Mouse (Mus musculus) heart, postnatal 36 days (tissue): Measurements from ENCODE around the gene Emp1. TPM values are rescaled to one million over a fixed set of nuclear protein-coding genes. Genes with fewer than 3 reads are reported as not detected.

Experiments
- DNase-seq, 2 experiments: peaks; one replicate each; pipeline ENCODE4 v3.0.0; 2021 to 2022
- intact Hi-C: fragments of 180-260 bp; cut with DNase I; formaldehyde crosslinking; loops from one replicate; pipeline ENCODE4 v1.15.1; 2025
- total RNA-seq, 2 experiments: library from RNA; stranded (reverse); gene quantifications; 2 replicates each; pipeline ENCODE4 v1.2.3; 2021

Gene Emp1
- 10 to 100 TPM; 46.9 to 53.3 TPM for total RNA-seq

DNA sequence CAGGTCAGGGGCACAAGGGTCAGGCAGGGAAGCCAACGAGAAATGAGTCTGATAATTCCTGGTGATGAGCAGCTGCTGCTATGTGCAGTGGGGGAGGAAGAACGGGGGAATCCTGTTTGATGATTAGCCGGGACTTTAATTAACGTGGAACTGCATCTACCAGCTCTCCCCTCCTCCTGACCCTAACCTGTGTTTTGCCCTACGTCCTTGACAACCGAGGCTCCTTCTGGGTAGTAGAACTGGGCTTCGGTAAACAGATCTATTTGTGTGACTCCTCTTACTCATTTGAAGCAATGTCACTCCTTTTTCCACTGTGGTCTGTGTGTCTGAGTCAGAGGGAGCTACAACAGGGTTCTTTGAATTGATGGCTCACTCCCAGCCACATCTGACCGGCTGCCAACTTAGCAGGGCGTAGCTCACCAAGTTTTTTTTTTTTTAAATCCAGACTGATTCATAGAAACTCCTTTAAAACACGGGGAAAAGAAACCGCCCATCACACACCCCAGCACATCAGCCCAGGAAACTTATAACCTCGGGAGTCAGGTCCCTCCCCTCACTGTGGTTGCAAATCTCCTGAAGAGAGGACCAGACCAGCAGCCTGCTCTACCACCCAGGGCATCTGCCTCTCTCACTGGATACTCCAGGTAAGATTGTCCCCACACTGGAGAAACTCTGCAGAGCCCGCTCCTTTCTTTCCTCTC is at the start of gene Emp1:
Gene Emp1 (plus strand): TSS at position 87 of the 701 bp plus-strand sequence.
- DNase-seq: peak; percentile 85 to 87
- intact Hi-C loops: loop anchor here (2.0 to 10.0 kb wide), 3 partner anchors 22 to 378 kb away; partner anchors contain the start of gene Apold1

GRCm38 (mm10) chr6:135313981-135314380 is 48.4 kb upstream of the Emp1 start:
- intact Hi-C loops: loop anchor here (5.0 kb wide), 1 partner anchor 53 kb away; no protein-coding TSS in a partner anchor
- DNase-seq: no peak

DNA sequence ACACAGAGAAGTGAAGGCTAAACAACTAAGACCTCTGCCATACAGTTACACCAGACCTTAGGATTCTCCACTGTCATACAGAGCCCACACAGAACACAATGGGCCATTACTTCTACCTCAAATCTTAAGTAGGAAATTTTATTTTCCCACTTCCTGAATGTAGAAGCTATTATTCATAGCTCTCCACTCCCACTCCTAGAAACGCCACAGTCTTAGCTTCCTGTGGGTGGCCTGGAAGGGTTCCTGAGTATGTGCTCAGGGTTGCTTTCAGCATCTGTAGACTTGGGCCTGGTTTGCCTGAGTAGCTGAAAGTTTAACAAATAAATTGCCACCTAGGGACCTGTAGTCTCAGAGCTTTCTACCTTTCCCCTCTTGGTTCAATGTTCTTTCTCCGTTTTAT is 46.2 kb upstream of the Emp1 start:
- no peak for DNase-seq
- intact Hi-C loops: no loop called here

DNA sequence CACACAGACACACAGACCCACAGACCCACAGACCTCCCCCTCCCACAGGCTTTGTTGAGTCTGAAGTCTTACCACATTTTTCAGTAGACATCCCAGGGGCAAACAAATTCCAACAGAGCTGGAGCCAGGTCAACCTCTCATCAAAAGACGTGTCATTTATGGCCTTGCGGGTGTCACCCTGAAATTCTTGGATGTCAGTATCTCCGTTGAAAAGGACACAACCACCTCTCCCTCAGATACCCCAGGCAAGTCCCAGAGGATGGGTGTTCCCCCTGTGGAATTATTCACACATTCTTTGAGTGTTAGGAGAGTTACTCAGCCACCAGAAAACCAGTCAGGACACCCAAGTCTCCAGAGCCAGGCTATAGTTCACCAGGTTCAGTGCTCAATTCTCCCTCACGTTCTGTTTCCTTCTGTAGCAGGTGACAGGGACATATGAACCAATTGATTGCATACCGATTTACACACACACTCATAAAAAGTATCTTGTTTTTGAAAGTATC is 42.9 kb upstream of the Emp1 start:
- intact Hi-C loops: no loop called here
- no peak for DNase-seq

DNA sequence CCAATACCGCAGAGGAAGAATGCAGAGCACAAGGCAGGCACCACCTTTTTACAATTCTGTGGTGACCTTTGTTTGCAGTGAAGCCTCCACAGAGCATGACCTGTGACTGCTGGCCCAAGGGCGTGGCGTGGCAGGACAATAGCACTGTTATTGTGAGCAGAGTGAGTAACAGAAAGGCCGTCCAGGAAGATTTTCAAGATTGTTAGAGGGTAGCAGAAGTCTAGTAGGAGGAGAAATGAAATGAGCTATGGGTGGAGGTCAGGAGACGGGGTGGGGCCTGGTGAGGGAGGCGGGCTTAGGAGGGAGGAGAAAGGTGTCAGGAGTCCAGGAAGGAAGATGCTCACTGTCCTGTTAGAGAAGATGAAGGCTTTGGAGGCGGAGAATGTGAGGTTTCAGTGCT is 39.6 kb upstream of the Emp1 start:
- DNase-seq: peak in 1 of 2 experiments; percentile 33
- intact Hi-C loops: loop anchor here (5.0 kb wide), 1 partner anchor 40 kb away; the partner anchor contains the start of gene Emp1

- peak; percentile 65 to 71 for DNase-seq
- intact Hi-C loops: loop anchor here (5.0 kb wide), 1 partner anchor 39 kb away; the partner anchor contains the start of gene Emp1
Observed at GRCm38 (mm10) chr6:135323311-135323982, 38.9 kb upstream of the Emp1 start.

GRCm38 (mm10) chr6:135324111-135324510 is 38.2 kb upstream of the Emp1 start:
- intact Hi-C loops: loop anchor here (5.0 kb wide), 1 partner anchor 38 kb away; the partner anchor contains the start of gene Emp1
- no peak for DNase-seq

DNA sequence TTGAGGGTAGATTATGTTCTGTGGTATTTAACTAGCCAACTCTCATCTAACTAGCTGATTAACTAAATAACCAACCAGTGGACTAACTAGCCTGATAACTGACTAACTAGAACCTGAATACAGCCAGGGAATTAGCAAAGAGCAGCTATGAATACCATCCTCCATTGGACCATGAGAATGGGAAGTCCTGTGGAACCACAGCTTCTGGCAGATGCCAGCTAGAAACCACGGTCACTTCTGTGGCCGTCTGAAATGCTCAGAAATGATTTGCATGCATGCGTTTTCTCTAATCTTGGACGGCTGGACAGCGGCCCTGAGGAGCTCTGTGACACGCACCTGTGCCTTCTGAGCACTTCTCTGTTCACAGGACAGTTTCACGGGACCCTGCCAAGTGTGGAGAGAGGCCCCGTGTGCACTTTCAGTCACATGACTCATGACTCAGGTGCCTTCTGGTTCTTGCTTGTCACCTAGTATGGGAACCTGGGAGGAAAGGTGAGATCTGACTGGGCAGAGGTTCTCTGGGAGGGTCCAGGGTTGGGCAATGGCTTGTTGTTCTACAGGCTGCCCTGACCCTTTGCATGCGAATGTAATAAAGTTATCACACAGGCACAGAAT is 37.6 kb upstream of the Emp1 start:
- intact Hi-C loops: loop anchor here (5.0 kb wide), 1 partner anchor 38 kb away; the partner anchor contains the start of gene Emp1
- no peak for DNase-seq

GRCm38 (mm10) chr6:135326847-135327246 is 35.5 kb upstream of the Emp1 start:
- intact Hi-C loops: no loop called here
- DNase-seq: no peak

GRCm38 (mm10) chr6:135331916-135332315 is 30.4 kb upstream of the Emp1 start:
- intact Hi-C loops: no loop called here
- DNase-seq: no peak

GRCm38 (mm10) chr6:135332737-135333281 is 29.5 kb upstream of the Emp1 start:
- DNase-seq: peak in 1 of 2 experiments; percentile 14
- intact Hi-C loops: no loop called here

GRCm38 (mm10) chr6:135333994-135334651 is 28.2 kb upstream of the Emp1 start:
- DNase-seq: peak in 1 of 2 experiments; percentile 35
- intact Hi-C loops: no loop called here

DNA sequence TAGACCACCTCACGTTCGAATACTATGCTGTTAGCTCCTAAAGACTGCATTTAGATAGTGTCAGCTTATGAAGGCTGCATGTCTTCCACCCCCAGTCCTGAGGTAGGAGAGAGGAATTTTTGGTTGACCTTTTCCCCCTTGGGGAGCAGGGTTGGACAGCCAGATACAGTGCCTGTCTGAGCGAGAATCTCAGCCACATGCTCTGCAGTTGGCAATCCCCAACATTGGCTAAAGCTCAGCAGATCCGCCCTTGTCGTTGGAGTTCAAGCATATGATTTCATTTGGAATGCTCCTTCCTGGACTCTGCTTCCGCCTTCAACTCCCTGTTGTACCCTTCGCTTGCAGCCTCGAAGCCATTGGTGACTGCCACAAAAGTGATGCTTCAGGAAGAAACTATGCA is 26.0 kb upstream of the Emp1 start:
- intact Hi-C loops: no loop called here
- DNase-seq: no peak

DNA sequence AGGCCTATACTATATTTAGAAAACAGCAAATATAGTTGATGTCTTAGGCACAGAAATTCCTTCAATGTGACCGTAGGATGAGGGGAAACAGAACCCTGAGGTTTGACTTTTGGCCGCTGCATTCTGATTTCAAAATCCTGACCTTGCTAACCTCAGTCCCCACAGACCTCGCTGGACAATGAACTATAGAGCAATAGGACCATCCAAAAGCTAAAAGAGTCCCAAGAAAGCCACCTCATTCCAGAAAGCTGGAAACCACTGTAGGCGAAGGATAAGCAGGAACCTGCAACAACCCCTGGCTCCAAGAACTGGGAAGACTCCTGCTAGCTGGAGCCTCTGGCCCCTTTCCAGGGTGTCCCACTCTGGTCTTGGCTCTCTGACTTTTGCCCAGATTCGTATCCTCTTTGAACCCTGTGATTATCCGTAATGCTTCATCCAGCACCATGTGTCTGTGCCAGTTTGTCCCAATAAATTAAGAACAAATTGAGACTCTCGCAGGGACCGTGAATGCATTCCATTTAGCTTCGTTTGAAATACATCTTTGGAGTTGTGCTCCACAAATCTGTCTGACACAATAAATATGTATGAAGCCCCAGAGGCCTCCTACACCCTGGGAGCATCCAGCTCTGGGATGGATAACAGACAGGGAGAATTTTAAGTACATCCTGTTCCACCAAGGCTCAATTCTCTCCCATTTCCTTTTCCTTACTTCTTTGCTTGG is 21.8 kb upstream of the Emp1 start:
- intact Hi-C loops: loop anchor here (2.0 kb wide), 1 partner anchor 22 kb away; the partner anchor contains the start of gene Emp1
- peak in 1 of 2 experiments; percentile 38 for DNase-seq

- intact Hi-C loops: loop anchor here (2.0 kb wide), 1 partner anchor 22 kb away; the partner anchor contains the start of gene Emp1
- no peak for DNase-seq
Observed at GRCm38 (mm10) chr6:135341076-135341378, 21.3 kb upstream of the Emp1 start.

- intact Hi-C loops: no loop called here
Observed at GRCm38 (mm10) chr6:135351638-135352302, 10.6 kb upstream of the Emp1 start.

DNA sequence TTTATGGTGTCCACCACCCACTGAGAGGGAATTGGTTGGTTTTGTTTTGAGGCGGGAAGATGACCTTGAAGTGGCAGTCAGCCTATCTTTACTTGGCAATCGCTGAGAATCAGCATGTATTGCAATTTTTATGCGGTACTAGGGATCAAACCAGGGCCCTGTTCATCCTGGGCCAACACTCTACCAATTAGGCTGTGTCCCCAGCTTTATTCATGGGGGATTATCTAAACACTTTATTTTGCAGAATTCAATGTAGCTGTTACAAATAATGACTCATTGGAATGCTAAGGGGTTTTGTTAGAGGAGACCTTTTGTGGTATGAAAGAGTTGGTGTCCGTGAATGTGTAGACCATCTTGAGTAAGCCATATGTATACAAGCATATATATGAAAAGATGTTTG is 9.8 kb upstream of the Emp1 start:
- DNase-seq: no peak
- intact Hi-C loops: no loop called here

More at GRCm38 (mm10) chr6:135351638-135352302, 10.6 kb upstream of the Emp1 start:
- DNase-seq: no peak

DNA sequence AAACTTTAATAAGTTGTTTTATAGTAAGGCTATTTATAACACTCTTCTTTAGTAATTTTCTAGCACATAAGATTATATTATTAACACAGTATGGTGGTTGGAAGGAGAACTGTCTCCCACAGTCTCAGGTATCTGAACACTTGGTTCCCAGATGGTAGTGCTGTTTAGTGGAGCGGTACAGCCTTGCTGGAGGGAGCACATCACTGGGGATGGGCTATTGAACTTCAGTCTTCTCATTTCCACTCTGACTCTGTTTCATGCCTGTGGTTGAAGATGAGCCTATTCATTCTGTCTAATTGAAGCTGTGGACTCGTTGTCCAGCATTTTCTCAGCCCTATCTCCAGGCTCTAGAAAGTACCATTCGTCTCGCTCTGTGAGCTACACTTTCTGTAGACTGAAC is 7.4 kb upstream of the Emp1 start:
- intact Hi-C loops: no loop called here
- DNase-seq: no peak

GRCm38 (mm10) chr6:135360331-135360730 is 2.0 kb upstream of the Emp1 start:
- DNase-seq: no peak
- intact Hi-C loops: loop anchor here (5.0 to 10.0 kb wide), 2 partner anchors 38 to 376 kb away; partner anchors contain the start of gene Apold1
